Mouse (Mus musculus): ENCODE measurements around the gene Trp53tg5.

Gene Trp53tg5

GRCm38 (mm10) chr2:164433278-164433895 is 40.1 kb downstream of the Trp53tg5 start:
- DNase-seq (ENCODE audit: extremely low spot score, low spot score), result no peak

DNA sequence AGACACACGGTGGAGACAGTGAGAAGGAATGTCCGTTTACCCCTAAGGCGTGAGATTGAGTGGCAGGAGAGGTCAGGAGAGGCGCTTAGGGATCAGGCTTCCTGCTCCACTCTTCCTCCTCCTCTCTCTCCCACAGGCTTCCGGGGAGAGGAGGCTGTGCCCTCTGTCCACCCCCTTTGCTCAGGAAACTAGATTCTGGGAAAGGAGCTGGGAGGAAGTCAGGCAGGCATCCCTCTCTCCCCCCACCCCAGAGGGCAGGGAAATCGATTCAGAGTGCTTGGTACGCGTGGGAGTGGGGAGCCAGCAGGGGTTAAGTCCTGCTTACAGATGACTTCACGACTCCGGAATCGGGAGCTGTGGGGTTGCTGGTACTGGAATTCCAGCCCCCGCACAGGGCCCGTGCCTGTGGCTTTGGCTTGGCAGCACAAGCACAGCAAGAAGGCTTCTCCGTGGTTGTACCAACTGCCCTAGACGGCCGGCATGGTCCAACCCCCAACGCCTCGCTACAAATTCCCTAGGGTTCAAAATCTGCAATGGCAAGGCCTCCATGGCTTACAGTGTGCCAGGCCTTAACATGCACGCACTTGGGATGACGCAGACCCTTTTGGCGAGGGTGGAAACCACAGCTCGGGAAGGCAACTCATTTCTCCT is 40.9 kb downstream of the Trp53tg5 start:
- DNase-seq (ENCODE audit: extremely low spot score, low spot score), result no peak

GRCm38 (mm10) chr2:164431676-164432465 is 41.7 kb downstream of the Trp53tg5 start:
- no peak for DNase-seq (ENCODE audit: extremely low spot score, low spot score)

- no peak for DNase-seq (ENCODE audit: extremely low spot score, low spot score)
Observed at GRCm38 (mm10) chr2:164430697-164431096, 42.8 kb downstream of the Trp53tg5 start.

- no peak for DNase-seq (ENCODE audit: extremely low spot score, low spot score)
Observed at GRCm38 (mm10) chr2:164429881-164430615, 43.5 kb downstream of the Trp53tg5 start.

DNA sequence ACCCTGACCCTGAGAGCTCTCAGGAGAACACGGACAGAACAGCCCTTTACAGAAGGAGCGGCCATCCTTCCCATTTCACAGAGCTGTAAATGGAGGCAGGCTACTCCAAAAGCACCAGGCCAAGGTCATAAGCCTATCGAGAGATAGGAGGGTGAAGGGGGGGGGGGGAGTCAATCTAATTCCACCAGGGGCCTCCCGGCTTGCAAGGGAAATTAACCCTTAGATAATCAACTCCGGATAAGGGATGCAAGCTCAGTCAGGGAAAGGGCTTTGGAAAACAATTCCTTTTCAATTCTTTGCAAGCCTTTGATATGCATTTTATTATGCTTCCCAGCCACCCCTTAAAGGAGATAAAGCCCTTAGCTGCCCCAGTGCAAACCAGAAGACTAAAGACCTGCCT is 45.1 kb downstream of the Trp53tg5 start:
- no peak for DNase-seq (ENCODE audit: extremely low spot score, low spot score)

- DNase-seq (ENCODE audit: extremely low spot score, low spot score), result no peak
Observed at GRCm38 (mm10) chr2:164426952-164427351, 46.6 kb downstream of the Trp53tg5 start.

DNA sequence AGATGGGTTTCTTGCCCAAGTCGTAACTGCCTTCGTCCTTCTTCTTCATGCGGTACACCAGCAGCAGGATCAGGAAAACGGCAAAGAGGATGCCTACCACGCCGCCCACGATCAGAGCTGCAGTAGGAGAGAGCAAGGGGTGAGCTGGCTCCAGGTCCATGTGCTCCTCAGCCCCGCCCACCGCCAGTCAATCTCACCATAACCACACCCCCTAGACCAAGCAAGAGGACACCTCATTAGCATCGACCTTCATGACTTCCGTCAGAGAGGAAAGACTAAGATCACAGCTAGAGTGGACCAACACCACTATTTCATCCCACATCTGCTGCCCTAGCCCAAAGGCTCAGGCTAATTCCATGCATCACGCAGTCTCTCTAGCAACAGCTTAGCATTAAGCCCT is 47.4 kb downstream of the Trp53tg5 start:
- no peak for DNase-seq (ENCODE audit: extremely low spot score, low spot score)

DNA sequence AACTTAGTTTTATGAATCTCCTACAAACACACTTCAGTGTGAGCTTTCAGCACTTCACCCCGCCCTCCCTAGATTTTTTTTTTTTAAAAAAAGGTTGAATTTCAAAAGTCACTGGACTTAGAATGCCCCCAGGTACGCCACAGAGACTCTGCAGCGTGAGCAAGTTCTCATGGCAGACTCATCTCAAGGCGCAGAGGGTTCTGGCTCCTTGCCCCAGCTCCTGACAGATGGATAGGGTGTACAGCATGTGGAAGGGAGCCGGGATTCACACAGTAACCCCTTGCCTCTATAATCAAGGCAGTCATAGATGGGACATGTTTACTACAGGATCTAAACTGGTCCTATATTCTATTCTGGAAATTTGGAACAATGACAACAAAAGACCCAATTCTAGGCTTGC is 48.1 kb downstream of the Trp53tg5 start:
- DNase-seq (ENCODE audit: extremely low spot score, low spot score), result no peak

GRCm38 (mm10) chr2:164424406-164424805 is 49.1 kb downstream of the Trp53tg5 start:
- no peak for DNase-seq (ENCODE audit: extremely low spot score, low spot score)

- no peak for DNase-seq (ENCODE audit: extremely low spot score, low spot score)
Observed at GRCm38 (mm10) chr2:164423464-164423863, 50.1 kb downstream of the Trp53tg5 start.

- no peak for DNase-seq (ENCODE audit: extremely low spot score, low spot score)
Observed at GRCm38 (mm10) chr2:164422675-164423393, 50.7 kb downstream of the Trp53tg5 start.

- no peak for DNase-seq (ENCODE audit: extremely low spot score, low spot score)
Observed at GRCm38 (mm10) chr2:164421979-164422378, 51.5 kb downstream of the Trp53tg5 start.

- no peak for DNase-seq (ENCODE audit: extremely low spot score, low spot score)
Observed at GRCm38 (mm10) chr2:164421306-164421705, 52.2 kb downstream of the Trp53tg5 start.
